Mouse (Mus musculus) kidney, embryonic 16.5 days (tissue): ENCODE results near the gene Fcrl5. TPM values are rescaled to one million over a fixed set of nuclear protein-coding genes. Genes with fewer than 3 reads are reported as not detected.

Experiments
- ATAC-seq: fragments of 200-750 bp; cut with Nextera tagmentation; 2 replicates; pipeline ENCODE4 v1.8.0; 2017; ENCODE audit warnings: moderate TSS enrichment; ENCODE audit not compliant: low FRiP score, low TSS enrichment
- H3K27ac ChIP-seq: fragments of 300-500 bp; sonication (generic); 2 replicates; pipeline ENCODE4 v1.5.1; 2014; ENCODE audit warnings: low read length
- H3K27me3 ChIP-seq: fragments of 300-500 bp; sonication (generic); 2 replicates; pipeline ENCODE4 v1.6.1; 2014; ENCODE audit warnings: low read length, control low read depth, mixed read lengths; ENCODE audit not compliant: insufficient read depth
- H3K36me3 ChIP-seq: fragments of 300-500 bp; sonication (generic); 2 replicates; pipeline ENCODE4 v1.6.1; 2014; ENCODE audit warnings: low read length, control low read depth, mixed read lengths; ENCODE audit not compliant: insufficient read depth
- H3K4me1 ChIP-seq: fragments of 300-500 bp; sonication (generic); 2 replicates; pipeline ENCODE4 v1.6.1; 2014; ENCODE audit warnings: low read length, control low read depth, mixed read lengths; ENCODE audit not compliant: insufficient read depth
- H3K4me2 ChIP-seq: fragments of 300-500 bp; sonication (generic); replicated peaks from 2 replicates; pipeline ENCODE4 v1.6.1; 2014; ENCODE audit warnings: low read depth, low read length
- H3K4me3 ChIP-seq: fragments of 300-500 bp; sonication (generic); 2 replicates; pipeline ENCODE4 v1.5.1; 2014; ENCODE audit warnings: mild to moderate bottlenecking, low read length
- H3K9ac ChIP-seq: fragments of 300-500 bp; sonication (generic); replicated peaks from 2 replicates; pipeline ENCODE4 v1.6.1; 2014; ENCODE audit warnings: low read length
- H3K9me3 ChIP-seq: fragments of 300-500 bp; sonication (generic); 2 replicates; pipeline ENCODE4 v1.6.1; 2016; ENCODE audit warnings: low read length, control low read depth
- WGBS: fragments of 180-500 bp; shearing (Covaris S2); extraction: QIAGEN DNeasy Blood & Tissue Kit; methylation state at CpG from one replicate; pipeline ENCODE4 v1.1.7; 2014; 5-methylcytosine and 5-hydroxymethylcytosine counted together
- polyA plus RNA-seq: library from polyadenylated mRNA; unstranded; fragments of >200 nt; fragmentation: Nextera tagmentation; extraction: Ambion mirVana; gene quantifications from 2 replicates; pipeline ENCODE4 v1.2.1, GENCODE M21; 2015

Gene Fcrl5
- polyA plus RNA-seq, 1 experiment from 2014 or later = not detected

- Histone ChIP-seq H3K27me3 (no peaks in the 10 kb centered on the region), H3K27ac (no peak overlapping the region), H3K36me3 (peaks cover 27% of the 10 kb centered on the region), H3K4me2 (no peak overlapping the region), H3K4me3 (no peak overlapping the region), H3K4me1 (peaks cover 19% of the 10 kb centered on the region; the same call in 1 of the 2 replicates), H3K9ac (no peak overlapping the region), H3K9me3 (no peaks in the 10 kb centered on the region)
- ATAC-seq = no peak
- WGBS = 74% methylated on average over 11 of the region's 11 CpGs
Measured at GRCm38 (mm10) chr3:87540028-87540675, 104.6 kb downstream of the Fcrl5 start.

- no peaks in the 10 kb centered on the region for H3K9me3 ChIP-seq
- no peak overlapping the region for H3K4me3 ChIP-seq
- H3K27me3 ChIP-seq = no peaks in the 10 kb centered on the region
- no peak for ATAC-seq
- H3K4me2 ChIP-seq = no peak overlapping the region
- H3K27ac ChIP-seq = no peak overlapping the region
- peaks cover 23% of the 10 kb centered on the region; the same call in 1 of the 2 replicates for H3K4me1 ChIP-seq
- 26% methylated on average over 8 of the region's 8 CpGs for WGBS
- peaks cover 22% of the 10 kb centered on the region for H3K36me3 ChIP-seq
- no peak overlapping the region for H3K9ac ChIP-seq
Measured at GRCm38 (mm10) chr3:87540714-87541113, 105.1 kb downstream of the Fcrl5 start.

GRCm38 (mm10) chr3:87542481-87543215 is 107.1 kb downstream of the Fcrl5 start:
- ATAC-seq = no peak
- WGBS = 72% methylated on average over 7 of the region's 7 CpGs
- no peaks in the 10 kb centered on the region for H3K27me3 ChIP-seq
- peaks cover 17% of the 10 kb centered on the region; the same call in 1 of the 2 replicates for H3K4me1 ChIP-seq
- H3K9me3 ChIP-seq = no peaks in the 10 kb centered on the region
- no peak overlapping the region for H3K4me3 ChIP-seq
- H3K9ac ChIP-seq = no peak overlapping the region
- H3K4me2 ChIP-seq = no peak overlapping the region
- no peak overlapping the region for H3K27ac ChIP-seq
- H3K36me3 ChIP-seq = peaks cover 7% of the 10 kb centered on the region; the same call in 1 of the 2 replicates

- H3K27me3 ChIP-seq = peaks cover 3% of the 10 kb centered on the region; the same call in 1 of the 2 replicates
- no peaks in the 10 kb centered on the region for H3K9me3 ChIP-seq
- H3K4me2 ChIP-seq = no peak overlapping the region
- no peak overlapping the region for H3K9ac ChIP-seq
- no peaks in the 10 kb centered on the region for H3K36me3 ChIP-seq
- H3K4me1 ChIP-seq = peaks cover 18% of the 10 kb centered on the region
- 55% methylated on average over 3 of the region's 3 CpGs for WGBS
- H3K27ac ChIP-seq = no peak overlapping the region
- ATAC-seq = peak; percentile 69
- no peak overlapping the region for H3K4me3 ChIP-seq
Measured at GRCm38 (mm10) chr3:87545554-87545953, 110.0 kb downstream of the Fcrl5 start.

GRCm38 (mm10) chr3:87546291-87546721 is 110.7 kb downstream of the Fcrl5 start:
- Histone ChIP-seq H3K36me3 (no peaks in the 10 kb centered on the region), H3K4me1 (peaks cover 18% of the 10 kb centered on the region), H3K9ac (no peak overlapping the region), H3K27ac (no peak overlapping the region), H3K27me3 (peaks cover 9% of the 10 kb centered on the region; the same call in 1 of the 2 replicates), H3K4me2 (no peak overlapping the region), H3K9me3 (no peaks in the 10 kb centered on the region), H3K4me3 (no peak overlapping the region)
- no peak for ATAC-seq
- WGBS = 66% methylated on average over 10 of the region's 10 CpGs

- Histone ChIP-seq H3K36me3 (no peaks in the 10 kb centered on the region), H3K4me1 (peaks cover 14% of the 10 kb centered on the region), H3K9ac (no peak overlapping the region), H3K27ac (no peak overlapping the region), H3K27me3 (peaks cover 9% of the 10 kb centered on the region; the same call in 1 of the 2 replicates), H3K4me3 (peak overlapping the region; percentile 15), H3K4me2 (peak overlapping the region; percentile 45), H3K9me3 (no peaks in the 10 kb centered on the region)
- ATAC-seq = no peak
- WGBS = 14% methylated on average over 14 of the region's 14 CpGs
Measured at GRCm38 (mm10) chr3:87549908-87550307, 114.3 kb downstream of the Fcrl5 start.

Other genes starting within 250 kb of the Fcrl5 start
- 5.4 and 5.6 TPM in 2 replicates for gene Fcrls, start 172.0 kb upstream of the Fcrl5 start, polyA plus RNA-seq
- 0.31 and 0.59 TPM in 2 replicates for gene Cd5l, start 77.9 kb upstream of the Fcrl5 start, polyA plus RNA-seq
- 0.34 TPM in 1 of 2 replicates, not detected in the other for gene Fcrl1, start 59.4 kb upstream of the Fcrl5 start, polyA plus RNA-seq
- gene Etv3, start 89.6 kb downstream of the Fcrl5 start, polyA plus RNA-seq = 14.4 and 15.6 TPM in 2 replicates
- gene Arhgef11, start 181.8 kb downstream of the Fcrl5 start, polyA plus RNA-seq = 17.3 and 18.1 TPM in 2 replicates